Mouse (Mus musculus) kidney, postnatal 4 days (tissue): Measurements from ENCODE around the gene Nudt16l1.

Source experiments
- DNase-seq, 2 experiments: peaks; one replicate each; pipeline ENCODE4 v3.0.0; 2021; ENCODE audit warnings: mixed read lengths in 2 of 2

Nudt16l1 gene

GRCm38 (mm10) chr16:4938461-4938860 is at the start of gene Nudt16l1:
TSS of gene Nudt16l1 (plus strand) at chr16:4938761.
- DNase-seq: no peak

GRCm38 (mm10) chr16:4890201-4890709 is 48.3 kb upstream of the Nudt16l1 start:
- DNase-seq: no peak

GRCm38 (mm10) chr16:4892171-4892570 is 46.4 kb upstream of the Nudt16l1 start:
- no peak for DNase-seq

DNA sequence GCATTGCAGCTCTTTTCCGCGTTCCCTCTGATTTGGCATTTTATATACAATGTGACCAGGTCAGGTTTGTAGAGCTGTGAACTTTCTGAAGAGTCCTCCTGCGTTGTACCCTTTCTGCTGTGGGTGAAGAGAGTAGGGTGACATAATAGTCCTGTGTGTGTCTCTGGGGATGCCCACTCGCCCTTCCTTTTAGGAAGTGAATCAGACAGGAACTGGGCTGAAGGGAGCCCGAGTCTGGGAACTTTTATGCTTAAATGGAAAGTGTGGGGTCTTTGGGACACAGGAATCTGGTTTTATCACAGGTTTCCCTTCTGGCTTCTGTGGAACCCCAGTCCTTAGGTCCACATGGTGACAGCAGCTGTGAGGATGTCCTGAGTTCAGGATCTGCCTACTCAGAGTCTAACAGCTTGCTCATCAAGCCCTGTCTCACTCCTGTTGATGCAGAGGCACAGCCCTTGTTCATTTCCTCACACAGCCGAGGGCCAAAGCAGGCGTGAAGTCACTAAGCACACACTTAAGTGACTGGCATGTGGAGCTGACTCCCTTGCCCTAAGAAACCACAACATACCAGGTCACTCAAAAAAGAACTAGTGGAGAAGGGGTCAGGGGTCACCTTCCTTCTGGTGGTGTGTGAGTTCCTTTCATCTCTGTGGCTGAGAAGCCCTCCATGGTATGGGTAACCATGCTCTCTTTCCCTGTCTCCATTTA is 44.2 kb upstream of the Nudt16l1 start:
- DNase-seq: no peak

GRCm38 (mm10) chr16:4896249-4897027 is 42.1 kb upstream of the Nudt16l1 start:
- peak in 1 of 2 experiments; percentile 30 for DNase-seq

DNA sequence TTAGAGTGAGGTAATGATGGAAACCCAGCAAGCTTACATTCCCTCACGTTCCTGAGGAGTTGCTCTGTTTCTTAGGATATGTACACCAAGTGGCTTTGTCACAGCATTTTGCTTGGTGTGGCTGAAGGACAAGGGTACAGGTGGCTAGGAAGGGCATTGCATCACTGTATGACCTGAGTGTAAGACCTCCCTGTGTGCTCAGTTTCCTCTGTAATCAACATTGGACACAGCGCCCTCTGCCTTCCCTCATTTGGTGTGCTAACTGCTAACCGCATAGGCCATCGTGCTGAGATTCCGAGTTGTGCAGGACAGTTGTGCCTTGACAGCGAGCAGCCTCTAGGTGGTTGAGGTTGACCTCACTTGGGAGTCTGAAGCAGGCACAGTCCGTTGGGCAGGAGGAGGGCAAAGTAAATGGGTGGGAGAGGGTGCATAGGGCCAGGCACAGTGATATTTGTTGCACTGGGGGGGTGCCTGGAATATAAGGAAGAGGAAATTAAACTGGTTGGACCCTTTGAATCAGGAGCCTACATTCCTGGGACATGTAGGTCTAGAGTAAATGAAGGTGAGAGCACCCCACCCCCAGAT is 41.3 kb upstream of the Nudt16l1 start:
- no peak for DNase-seq

GRCm38 (mm10) chr16:4898881-4899280 is 39.7 kb upstream of the Nudt16l1 start:
- DNase-seq: no peak

GRCm38 (mm10) chr16:4899711-4900110 is 38.9 kb upstream of the Nudt16l1 start:
- DNase-seq: no peak

GRCm38 (mm10) chr16:4901167-4901566 is 37.4 kb upstream of the Nudt16l1 start:
- DNase-seq: peak in 1 of 2 experiments; percentile 51

GRCm38 (mm10) chr16:4902390-4902789 is 36.2 kb upstream of the Nudt16l1 start:
- no peak for DNase-seq

DNA sequence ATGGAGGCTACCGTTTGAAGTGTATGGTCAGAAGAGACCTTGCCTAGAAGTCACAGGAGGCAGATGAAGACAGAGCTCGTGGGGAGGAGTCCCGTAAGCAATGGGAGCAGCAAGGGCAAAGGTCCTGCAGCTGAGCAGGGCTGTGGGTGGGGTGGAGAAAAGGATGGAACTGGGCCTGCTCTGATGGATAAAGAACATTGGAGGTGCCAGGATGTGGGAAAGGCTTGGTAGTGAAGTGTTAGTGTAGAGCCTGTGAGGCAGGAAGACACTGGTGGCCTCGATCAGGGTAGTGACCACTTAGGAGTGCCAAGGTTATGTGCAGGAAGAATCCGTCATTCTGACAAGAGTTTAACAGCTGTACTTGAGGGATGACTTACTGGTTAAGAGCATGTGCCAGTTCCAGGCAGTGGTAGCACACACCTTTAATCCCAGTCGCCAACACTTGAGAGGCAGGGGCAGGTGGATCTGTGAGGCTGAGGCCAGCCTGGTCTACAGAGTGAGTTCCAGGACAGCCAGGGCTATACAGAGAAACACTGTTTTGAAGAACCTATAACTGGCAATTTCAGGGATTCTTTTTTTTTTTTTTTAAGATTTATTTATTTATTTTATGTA is 35.0 kb upstream of the Nudt16l1 start:
- DNase-seq: no peak

GRCm38 (mm10) chr16:4904878-4905277 is 33.7 kb upstream of the Nudt16l1 start:
- no peak for DNase-seq

GRCm38 (mm10) chr16:4905591-4905990 is 33.0 kb upstream of the Nudt16l1 start:
- DNase-seq: no peak

DNA sequence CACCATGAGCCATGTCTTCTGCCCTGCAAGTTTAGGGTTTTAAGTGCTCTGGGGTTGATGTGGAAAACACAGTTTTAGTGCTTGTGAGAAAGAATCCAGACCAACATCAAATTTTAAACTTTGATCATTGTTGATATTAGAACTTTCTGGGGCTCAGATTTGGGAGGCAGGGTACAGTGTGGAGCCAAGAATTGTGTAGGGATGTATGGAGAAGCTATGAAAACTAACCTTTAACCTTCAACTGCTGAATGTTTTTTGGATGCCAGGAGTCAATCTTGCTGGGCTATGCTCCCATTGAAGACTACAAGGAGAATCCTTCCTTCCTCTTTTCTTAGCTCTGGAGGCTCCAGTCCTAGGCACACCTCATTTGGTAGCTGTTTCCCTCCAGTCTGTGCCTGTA is 32.0 kb upstream of the Nudt16l1 start:
- no peak for DNase-seq

DNA sequence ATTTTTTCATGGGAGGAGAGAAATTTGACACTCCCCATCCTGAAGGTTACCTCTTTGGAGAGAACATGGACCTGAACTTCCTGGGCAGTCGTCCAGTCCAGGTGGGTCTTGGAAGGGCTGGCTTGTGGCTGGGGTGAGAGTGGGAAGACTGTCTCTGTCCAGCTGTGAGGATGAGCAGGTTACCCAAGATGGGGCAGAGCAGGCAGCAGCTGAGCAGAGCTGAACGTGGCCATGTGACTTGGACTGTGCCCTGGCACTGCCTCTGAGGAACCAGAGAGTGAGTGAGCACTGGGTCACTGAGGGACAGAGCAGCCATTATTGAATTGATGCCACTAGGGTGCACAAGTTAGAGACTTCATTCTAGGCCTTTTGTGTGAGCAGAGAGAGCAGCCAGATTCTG is 31.2 kb upstream of the Nudt16l1 start:
- no peak for DNase-seq

- no peak for DNase-seq
These were observed 30.6 kb upstream of the Nudt16l1 start for GRCm38 (mm10) chr16:4907972-4908371.

- DNase-seq: peak; percentile 31 to 35
These were observed 28.8 kb upstream of the Nudt16l1 start for GRCm38 (mm10) chr16:4909745-4910144.

DNA sequence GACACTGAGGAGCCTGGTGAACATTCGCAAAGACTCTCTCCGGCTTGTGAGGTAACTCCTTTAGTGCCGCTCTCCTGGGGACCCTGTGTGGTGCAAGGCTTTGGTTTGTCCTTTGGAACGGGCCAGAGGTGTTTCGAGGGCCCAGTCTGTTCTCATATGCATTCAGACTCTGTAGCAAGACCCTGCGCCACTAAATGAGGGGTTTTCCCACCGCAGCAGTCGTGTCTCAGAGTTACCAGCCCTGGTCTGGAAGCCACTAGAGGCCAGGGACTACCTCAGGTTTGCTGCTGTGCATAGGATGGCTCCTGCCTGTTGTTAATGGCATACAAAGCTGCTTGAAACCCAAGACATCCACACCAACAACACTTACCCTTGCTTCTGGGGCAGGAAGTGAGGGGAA is 27.8 kb upstream of the Nudt16l1 start:
- DNase-seq: no peak

- DNase-seq: peak in 1 of 2 experiments; percentile 36
These were observed 26.4 kb upstream of the Nudt16l1 start for GRCm38 (mm10) chr16:4912074-4912648.

- peak in 1 of 2 experiments; percentile 36 for DNase-seq
These were observed 25.4 kb upstream of the Nudt16l1 start for GRCm38 (mm10) chr16:4912907-4913782.
